Mouse (Mus musculus) ES-Bruce4 (cell line): ENCODE measurements around the gene Dmrtc2. TPM values are rescaled to one million over a fixed set of nuclear protein-coding genes. Genes with fewer than 3 reads are reported as not detected.
"Not testable (repeated sequence)": the region's sequence is repeated elsewhere in the genome, so short reads cannot be mapped to it uniquely, and the experiment has no call there.

Source experiments
- H3K27ac ChIP-seq: 2 replicates; pipeline ENCODE4 v1.5.1; 2012; ENCODE audit warnings: low read length, inconsistent platforms; ENCODE audit not compliant: insufficient read depth
- H3K27me3 ChIP-seq: 2 replicates; pipeline ENCODE4 v1.6.1; 2012; ENCODE audit warnings: mild to moderate bottlenecking, low read length, inconsistent platforms; ENCODE audit not compliant: control insufficient read depth, poor library complexity, insufficient read depth, severe bottlenecking
- H3K36me3 ChIP-seq: 2 replicates; pipeline ENCODE4 v1.6.1; 2012; ENCODE audit warnings: inconsistent platforms, mild to moderate bottlenecking, low read length, moderate library complexity; ENCODE audit not compliant: control insufficient read depth, poor library complexity, insufficient read depth, severe bottlenecking
- H3K4me1 ChIP-seq: one replicate; pipeline ENCODE4 v1.8.1; 2011; ENCODE audit warnings: low read length; ENCODE audit not compliant: control insufficient read depth, insufficient read depth
- H3K4me3 ChIP-seq: 2 replicates; pipeline ENCODE4 v1.5.1; 2011; ENCODE audit warnings: low read depth, mild to moderate bottlenecking, low read length
- H3K9ac ChIP-seq: 2 replicates; pipeline ENCODE4 v1.6.1; 2012; ENCODE audit warnings: low read depth, mild to moderate bottlenecking, inconsistent platforms; ENCODE audit not compliant: poor library complexity, severe bottlenecking
- H3K9me3 ChIP-seq: replicated peaks from 2 replicates; pipeline ENCODE4 v1.6.1; 2012; ENCODE audit warnings: mild to moderate bottlenecking, low read length, inconsistent platforms; ENCODE audit not compliant: control insufficient read depth, poor library complexity, insufficient read depth, severe bottlenecking
- CTCF ChIP-seq: IDR thresholded peaks from one replicate; pipeline ENCODE4 v1.8.1; 2011; ENCODE audit warnings: low read depth, low read length
- EP300 ChIP-seq: IDR thresholded peaks from 2 replicates; pipeline ENCODE4 v1.6.1; 2011; ENCODE audit warnings: low read depth, low read length; ENCODE audit not compliant: insufficient read depth
- POLR2A ChIP-seq: IDR thresholded peaks from one replicate; pipeline ENCODE4 v1.8.1; 2011; ENCODE audit warnings: low read length; ENCODE audit not compliant: insufficient read depth
- polyA plus RNA-seq: library from polyadenylated mRNA; stranded (reverse); fragments of >200 nt; gene quantifications from 2 replicates; pipeline ENCODE4 v1.2.4, GENCODE M21; 2011; ENCODE audit warnings: low read depth; ENCODE audit not compliant: missing spikeins, insufficient read depth, insufficient read length

Dmrtc2 gene
- polyA plus RNA-seq, 1 experiment = 0.75 TPM

DNA sequence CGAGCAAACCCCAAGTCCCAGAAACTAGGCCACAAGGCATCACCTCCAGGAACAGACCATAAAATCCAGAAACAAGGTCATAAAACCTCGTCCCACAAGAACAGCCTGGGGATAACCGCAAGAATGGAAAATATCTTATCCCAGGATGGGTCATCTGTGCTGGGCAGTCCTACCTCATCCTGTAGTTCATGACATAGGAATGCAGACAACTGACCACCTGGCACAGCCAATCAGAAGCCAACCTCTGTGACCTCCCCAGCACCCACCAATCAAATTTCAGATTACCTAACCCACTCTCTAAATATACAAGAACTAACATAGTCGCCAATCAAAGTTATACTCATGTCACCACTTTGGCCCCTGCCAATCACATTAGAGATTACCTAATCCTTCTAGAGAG lies 28.8 kb upstream of the Dmrtc2 start:
- H3K4me1 ChIP-seq = peaks cover 2% of the 10 kb centered on the region
- H3K9me3 ChIP-seq = no peaks in the 10 kb centered on the region
- H3K9ac ChIP-seq = no peak overlapping the region
- H3K36me3 ChIP-seq = no peaks in the 10 kb centered on the region
- H3K27me3 ChIP-seq = no peaks in the 10 kb centered on the region
- no peak for TF ChIP-seq POLR2A
- TF ChIP-seq CTCF = no peak
- no peak for TF ChIP-seq EP300
- no peak overlapping the region for H3K4me3 ChIP-seq
- H3K27ac ChIP-seq = no peak overlapping the region

DNA sequence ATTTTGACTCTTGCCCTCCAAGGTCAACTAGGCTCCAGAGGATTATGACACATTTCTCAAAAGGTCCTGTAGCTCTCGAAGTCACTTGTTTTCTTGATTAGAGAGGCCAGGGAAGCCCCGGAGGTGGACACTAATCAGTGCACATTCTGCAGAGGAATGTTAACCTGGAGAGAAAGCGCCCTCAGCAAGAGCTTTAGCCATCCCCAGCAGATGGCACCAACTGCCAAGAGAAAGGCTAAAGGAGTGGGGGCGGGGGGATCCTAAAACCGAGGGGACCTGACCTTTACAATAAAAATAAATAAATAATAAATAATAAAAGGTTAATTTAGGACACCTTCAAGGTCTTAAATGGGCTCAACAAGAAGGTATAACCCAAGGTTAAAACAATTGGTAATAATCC lies 25.7 kb upstream of the Dmrtc2 start:
- Histone ChIP-seq H3K9ac (no peak overlapping the region), H3K4me3 (no peak overlapping the region), H3K27me3 (no peaks in the 10 kb centered on the region), H3K4me1 (no peaks in the 10 kb centered on the region), H3K27ac (no peak overlapping the region), H3K36me3 (no peaks in the 10 kb centered on the region), H3K9me3 (no peaks in the 10 kb centered on the region)
- TF ChIP-seq CTCF (peak; percentile 5), POLR2A (no peak)

DNA sequence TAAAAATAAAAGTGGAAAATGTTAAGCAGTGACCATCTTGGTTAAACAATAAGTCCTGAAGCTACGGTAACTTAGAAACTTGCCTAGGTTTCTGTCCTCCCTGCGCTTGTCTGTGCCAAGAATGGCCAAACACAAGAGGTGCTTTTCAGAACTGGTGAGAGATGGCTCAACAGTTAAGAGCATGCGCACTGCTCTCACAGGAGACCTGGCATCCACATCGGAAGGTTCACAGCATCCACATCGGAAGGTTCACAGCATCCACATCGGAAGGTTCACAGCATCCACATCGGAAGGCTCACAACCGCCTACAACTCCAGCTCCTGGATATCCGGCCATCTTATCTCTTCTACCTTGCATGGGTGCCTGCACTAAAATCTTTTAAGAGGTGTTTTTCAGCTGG lies 24.7 kb upstream of the Dmrtc2 start:
- Histone ChIP-seq H3K36me3 (no peaks in the 10 kb centered on the region), H3K9me3 (no peaks in the 10 kb centered on the region), H3K4me3 (0 out of 2 replicates have a peak overlapping the region, but pooled peaks have one; percentile 19), H3K9ac (no peak overlapping the region), H3K27me3 (no peaks in the 10 kb centered on the region), H3K27ac (no peak overlapping the region), H3K4me1 (no peaks in the 10 kb centered on the region)
- TF ChIP-seq POLR2A (no peak), CTCF (no peak), EP300 (no peak)

DNA sequence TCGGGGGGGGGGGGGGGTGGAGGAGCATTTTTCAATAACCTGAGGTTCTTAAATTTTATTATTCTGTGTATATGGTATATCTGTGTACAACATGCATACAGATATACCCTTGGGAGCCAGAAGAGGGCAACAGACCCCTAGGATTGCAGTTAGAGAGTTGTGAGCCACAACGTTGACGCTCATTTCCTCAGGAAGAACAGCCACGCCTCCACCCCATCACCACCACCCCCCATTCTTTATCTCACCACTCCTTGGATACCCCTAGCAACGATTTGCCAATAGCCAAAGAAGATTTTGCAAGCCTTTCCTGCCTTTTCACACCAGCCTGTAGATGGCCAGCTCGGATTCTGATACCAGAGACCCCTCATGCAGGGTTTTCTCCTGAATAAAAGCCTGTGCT lies 24.1 kb upstream of the Dmrtc2 start:
- Histone ChIP-seq H3K4me1 (no peaks in the 10 kb centered on the region), H3K4me3 (no peak overlapping the region), H3K27ac (no peak overlapping the region), H3K9ac (no peak overlapping the region), H3K9me3 (no peaks in the 10 kb centered on the region), H3K36me3 (no peaks in the 10 kb centered on the region), H3K27me3 (no peaks in the 10 kb centered on the region)
- TF ChIP-seq POLR2A (no peak), CTCF (peak; percentile 44), EP300 (no peak)

DNA sequence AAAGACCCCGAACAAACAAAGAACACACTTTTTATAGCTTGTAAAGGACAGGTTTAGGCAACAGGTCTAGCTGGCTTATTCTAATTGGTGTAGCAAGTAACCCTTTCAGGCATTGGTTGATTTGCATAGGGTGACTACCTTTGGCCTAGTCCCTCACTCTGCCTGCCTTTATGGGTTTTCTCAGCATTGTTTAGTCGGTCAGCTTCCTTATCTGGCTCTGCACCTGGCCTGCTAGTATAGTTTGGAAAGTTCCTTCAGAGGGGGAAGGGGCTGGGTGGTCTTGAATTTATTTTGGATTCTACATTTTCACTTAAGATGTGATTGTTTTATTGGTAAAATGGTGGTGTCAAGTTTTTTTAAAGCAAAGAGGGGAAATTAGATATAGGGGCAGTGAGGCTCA lies 23.3 kb upstream of the Dmrtc2 start:
- not testable (repeated sequence) for H3K4me1 ChIP-seq, H3K27me3 ChIP-seq, H3K9me3 ChIP-seq, H3K36me3 ChIP-seq, H3K4me3 ChIP-seq, H3K9ac ChIP-seq
- H3K27ac ChIP-seq = peak overlapping the region; percentile 59

DNA sequence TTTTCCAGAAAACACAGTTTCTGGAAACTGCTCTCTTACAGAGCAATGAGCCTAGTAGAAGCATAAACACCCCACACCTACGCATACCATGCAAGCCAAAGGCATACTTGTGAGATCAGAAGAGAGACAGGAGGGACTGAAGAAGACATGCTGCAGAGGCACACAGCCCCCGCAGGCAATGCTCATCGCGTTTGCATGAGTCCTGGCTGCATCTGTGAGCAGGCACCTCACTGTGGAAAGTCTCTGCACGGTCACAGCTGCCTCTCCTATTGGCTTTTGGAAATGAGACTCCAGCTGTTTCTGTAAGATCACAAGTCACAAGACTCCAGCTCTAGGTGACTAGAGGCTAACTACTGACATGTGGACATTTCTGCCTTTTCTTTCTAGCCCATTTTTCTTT lies 19.7 kb upstream of the Dmrtc2 start:
- Histone ChIP-seq H3K4me1 (peaks cover 2% of the 10 kb centered on the region), H3K9me3 (no peaks in the 10 kb centered on the region), H3K36me3 (no peaks in the 10 kb centered on the region), H3K27ac (peak overlapping the region; percentile 40), H3K9ac (peak overlapping the region; percentile 77; the same call in 1 of the 2 replicates), H3K4me3 (peak overlapping the region; percentile 11), H3K27me3 (no peaks in the 10 kb centered on the region)
- no peak for TF ChIP-seq POLR2A
- TF ChIP-seq EP300 = peak; percentile 82

DNA sequence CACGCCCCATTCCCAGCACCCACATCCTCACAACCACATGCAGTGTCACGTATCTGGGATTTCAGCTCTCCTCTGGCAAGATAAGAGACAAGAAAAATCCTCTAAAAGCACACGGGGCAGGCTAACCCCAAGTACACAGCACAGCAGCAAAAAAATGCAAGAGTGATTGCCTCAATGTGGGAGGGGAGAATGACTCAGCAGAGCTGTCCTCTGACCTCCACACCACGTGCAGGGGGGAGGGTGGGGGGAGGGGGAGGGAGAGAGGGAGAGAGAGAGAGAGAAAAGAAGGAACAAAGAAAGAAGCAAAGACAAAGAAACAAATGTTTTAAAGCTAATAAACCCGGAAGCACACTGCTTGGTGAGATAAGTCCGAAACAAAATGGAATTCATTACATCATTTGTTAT lies 19.0 kb upstream of the Dmrtc2 start:
- Histone ChIP-seq H3K4me1 (peaks cover 2% of the 10 kb centered on the region), H3K4me3 (peak overlapping the region; percentile 90)
- TF ChIP-seq EP300 = peak; percentile 92
- TF ChIP-seq POLR2A = peak; percentile 34
- TF ChIP-seq CTCF = no peak

More for the DNA sequence above, 19.0 kb upstream of the Dmrtc2 start:
- Histone ChIP-seq H3K27ac (peak overlapping the region; percentile 96), H3K36me3 (no peaks in the 10 kb centered on the region), H3K9ac (peak overlapping the region; percentile 77), H3K9me3 (no peaks in the 10 kb centered on the region), H3K27me3 (no peaks in the 10 kb centered on the region)
